Mouse (Mus musculus): ENCODE data around the gene Arhgap33.

GRCm38 (mm10) chr7:30534633-30535577, at the start of gene Arhgap33:
- no peak for TF ChIP-seq CTCF (IDR thresholded peaks at IDR 0.05; ENCODE audit: insufficient read depth, low read depth, low read length)
- TF ChIP-seq POLR2A (IDR thresholded peaks at IDR 0.05; ENCODE audit: insufficient read depth, low read depth, low read length): no peak

Data from olfactory bulb, adult 2 months (tissue).